Mouse (Mus musculus): ENCODE data around the gene Dapk2. TPM values are rescaled to one million over a fixed set of nuclear protein-coding genes. Genes with fewer than 3 reads are reported as not detected.
A peak's percentile ranks its signal among the peaks of the same experiment; 100 is the strongest.
"Not testable (repeated sequence)": the region's sequence is repeated elsewhere in the genome, so short reads cannot be mapped to it uniquely, and the experiment has no call there.

Dapk2 gene
- total RNA-seq, 2 experiments from 2014 or later = 0.87 to 0.94 TPM

DNA sequence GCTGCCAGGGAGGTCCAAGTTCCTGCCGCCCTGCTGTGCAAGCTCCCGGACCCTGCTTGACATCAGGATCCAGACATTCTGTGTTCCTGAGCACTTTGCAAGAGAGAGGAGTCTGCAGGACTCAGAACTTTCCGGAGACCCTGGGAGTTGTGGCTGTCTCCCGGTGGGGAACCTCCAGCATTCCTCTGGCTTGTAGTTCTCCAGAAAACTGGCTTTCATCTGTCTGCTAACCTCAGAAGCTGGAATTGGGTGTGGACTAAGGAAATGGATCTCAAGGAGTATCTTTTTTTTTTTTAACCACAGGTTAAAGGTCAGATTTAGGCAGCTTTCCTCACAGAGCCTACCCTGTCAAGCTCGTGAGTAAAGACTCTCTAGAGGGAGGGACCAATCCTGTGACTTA lies 113.7 kb downstream of the Dapk2 start:
- DNase-seq (ENCODE audit: low spot score in 2 of 2) = no peak

DNA sequence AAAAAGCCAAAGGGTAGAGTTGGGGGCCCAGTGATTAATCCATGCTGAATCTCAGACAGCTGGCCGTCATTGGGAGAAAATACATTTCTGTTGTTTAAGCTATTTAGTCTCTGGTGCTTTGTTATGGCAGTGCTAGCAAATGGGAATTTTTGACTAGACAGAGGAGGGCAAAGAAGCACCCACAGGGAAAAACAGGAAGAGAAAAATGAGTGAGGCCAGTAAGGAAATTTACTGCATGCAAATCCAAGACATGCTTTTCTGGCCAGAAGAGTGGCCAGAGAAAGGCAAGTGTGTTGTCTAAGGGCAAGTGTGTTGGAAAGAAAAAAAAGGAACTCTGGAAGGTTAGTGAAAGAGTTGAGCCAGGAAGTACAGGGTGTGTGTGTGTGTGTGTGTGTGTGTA lies 115.6 kb downstream of the Dapk2 start:
- no peak for DNase-seq (ENCODE audit: low spot score in 2 of 2)

DNA sequence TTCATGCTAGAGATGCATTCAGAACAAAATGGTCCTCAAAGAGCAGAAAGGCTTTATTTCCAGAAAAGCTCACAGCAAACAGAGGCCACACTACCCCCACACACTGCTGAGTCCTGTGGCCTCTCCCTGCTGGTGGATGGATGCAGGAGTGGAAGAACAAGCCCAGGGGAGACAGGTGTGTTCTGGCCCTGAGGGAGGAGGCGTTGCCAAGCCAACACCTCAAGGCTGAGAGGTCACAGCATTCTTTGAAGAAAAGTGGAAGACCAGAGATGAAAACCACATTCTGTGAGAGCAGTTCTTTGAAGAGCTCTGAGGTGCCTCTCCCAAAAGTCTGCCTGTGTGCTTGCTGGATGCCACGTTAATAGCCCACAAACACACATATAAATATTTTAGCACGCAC lies 116.6 kb downstream of the Dapk2 start:
- no peak for DNase-seq (ENCODE audit: low spot score in 2 of 2)

DNA sequence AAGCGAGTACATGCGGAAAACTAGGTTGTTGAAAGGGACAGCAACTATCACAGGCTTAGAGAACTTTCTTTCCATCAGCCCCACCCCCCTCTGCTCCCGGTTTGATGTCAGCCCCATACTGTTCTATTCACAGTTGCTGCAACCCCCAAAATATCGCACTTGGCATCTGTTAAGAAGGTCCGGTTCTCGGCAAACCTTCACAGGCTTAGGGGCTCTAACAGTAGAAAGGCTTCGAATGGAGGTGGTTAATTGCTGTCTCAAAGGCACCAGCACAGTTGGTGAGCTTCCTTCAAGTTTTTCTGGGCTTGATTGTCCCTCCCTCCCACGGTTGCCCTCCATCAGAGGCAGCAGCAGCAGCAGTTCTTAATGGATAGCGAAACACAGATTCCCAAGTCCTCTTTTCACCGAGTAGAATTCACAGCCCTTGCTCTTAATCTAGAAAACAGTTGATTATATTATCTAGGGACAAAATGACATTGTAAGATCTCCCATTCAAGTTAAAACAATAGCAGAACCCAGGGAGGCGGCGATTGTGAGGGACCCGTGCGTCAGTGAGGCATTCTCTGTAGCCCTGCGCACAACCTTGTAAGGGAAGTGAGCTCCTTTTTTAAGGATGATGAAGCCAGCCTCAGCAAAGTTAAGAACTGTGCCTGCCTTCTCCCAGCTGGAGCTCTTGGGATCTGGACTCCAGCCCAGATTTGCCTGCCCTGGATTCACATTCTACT lies 117.4 kb downstream of the Dapk2 start:
- DNase-seq (ENCODE audit: low spot score in 2 of 2) = peak; percentile 46 to 53

DNA sequence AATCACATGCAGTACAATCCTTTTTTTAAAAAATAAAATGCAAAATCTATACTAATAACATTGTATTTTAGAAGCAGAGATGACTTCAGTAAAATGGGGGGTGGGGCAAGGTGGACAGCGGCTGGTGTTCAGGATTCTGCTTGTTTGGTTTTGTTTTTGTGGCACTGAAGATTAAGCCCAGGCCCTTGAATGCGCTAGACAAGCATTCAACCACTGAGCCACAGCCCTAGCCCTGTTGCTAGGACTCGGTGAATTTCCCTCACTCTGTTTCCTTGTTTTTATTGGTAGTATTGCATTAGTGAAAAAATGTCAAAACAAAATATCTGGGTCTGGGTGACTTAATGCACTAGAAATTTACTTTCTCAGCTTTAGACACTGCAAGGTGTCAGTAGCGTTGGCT lies 118.0 kb downstream of the Dapk2 start:
- no peak for DNase-seq (ENCODE audit: low spot score in 2 of 2)

GRCm38 (mm10) chr9:66276697-66277385 lies 118.8 kb downstream of the Dapk2 start:
- DNase-seq (ENCODE audit: low spot score in 2 of 2) = no peak

- DNase-seq (ENCODE audit: low spot score in 2 of 2) = no peak
These were observed 121.6 kb downstream of the Dapk2 start for GRCm38 (mm10) chr9:66279647-66280046.

GRCm38 (mm10) chr9:66280496-66280895 lies 122.5 kb downstream of the Dapk2 start:
- no peak for DNase-seq (ENCODE audit: low spot score in 2 of 2)

GRCm38 (mm10) chr9:66281501-66281951 lies 123.5 kb downstream of the Dapk2 start:
- DNase-seq (ENCODE audit: low spot score in 2 of 2) = no peak

GRCm38 (mm10) chr9:66282582-66282981 lies 124.6 kb downstream of the Dapk2 start:
- no peak for DNase-seq (ENCODE audit: low spot score in 2 of 2)

DNA sequence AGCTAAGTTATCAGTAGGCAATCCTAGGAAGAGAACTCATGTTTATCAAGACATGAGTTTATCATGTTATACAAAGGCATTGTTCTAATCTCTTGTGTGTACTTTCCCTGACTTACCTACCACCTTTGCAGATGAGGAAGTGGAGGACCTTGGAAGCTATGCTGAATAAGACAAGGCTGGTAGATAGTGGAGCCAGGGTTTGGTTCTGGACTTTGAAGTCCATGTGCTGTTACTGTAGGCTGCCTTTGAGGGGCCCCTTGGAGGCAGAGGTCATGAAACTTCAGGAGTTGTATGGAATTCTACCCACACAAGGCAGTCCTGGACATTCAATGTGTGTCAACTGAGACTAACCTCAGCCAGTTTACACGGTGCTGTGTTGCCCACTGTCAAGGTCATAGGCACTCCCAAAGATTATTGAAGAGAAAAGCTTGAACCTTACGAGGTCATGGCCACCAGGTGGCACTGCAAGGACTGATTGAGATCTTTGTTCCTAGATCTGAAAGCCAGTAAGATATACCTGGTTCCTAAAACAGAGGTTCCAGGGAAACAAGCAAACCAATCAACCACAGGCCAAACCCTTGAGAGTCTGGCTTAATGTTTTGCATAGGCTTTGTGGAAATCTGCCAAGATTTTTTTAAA lies 125.7 kb downstream of the Dapk2 start:
- DNase-seq (ENCODE audit: low spot score in 2 of 2) = peak; percentile 72 to 75

DNA sequence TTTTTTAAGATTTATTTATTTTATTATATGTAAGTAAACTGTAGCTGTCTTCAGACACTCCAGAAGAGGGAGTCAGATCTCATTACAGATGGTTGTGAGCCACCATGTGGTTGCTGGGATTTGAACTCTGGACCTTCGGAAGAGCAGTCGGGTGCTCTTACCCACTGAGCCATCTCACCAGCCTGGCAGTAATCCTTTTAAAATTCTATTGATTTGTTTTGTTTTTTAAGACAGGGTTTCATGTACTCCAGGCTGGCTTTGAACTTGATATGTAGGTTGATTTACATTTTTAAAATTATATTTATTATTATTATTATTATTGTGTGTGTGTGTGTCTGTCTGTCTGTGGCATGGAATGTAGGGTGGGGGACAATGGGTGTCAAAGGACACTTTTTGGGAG lies 127.2 kb downstream of the Dapk2 start:
- not testable (repeated sequence) for DNase-seq (ENCODE audit: low spot score in 2 of 2)

GRCm38 (mm10) chr9:66285901-66286300 lies 127.9 kb downstream of the Dapk2 start:
- DNase-seq (ENCODE audit: low spot score in 2 of 2) = no peak

- no peak for DNase-seq (ENCODE audit: low spot score in 2 of 2)
These were observed 132.7 kb downstream of the Dapk2 start for GRCm38 (mm10) chr9:66290727-66291126.

DNA sequence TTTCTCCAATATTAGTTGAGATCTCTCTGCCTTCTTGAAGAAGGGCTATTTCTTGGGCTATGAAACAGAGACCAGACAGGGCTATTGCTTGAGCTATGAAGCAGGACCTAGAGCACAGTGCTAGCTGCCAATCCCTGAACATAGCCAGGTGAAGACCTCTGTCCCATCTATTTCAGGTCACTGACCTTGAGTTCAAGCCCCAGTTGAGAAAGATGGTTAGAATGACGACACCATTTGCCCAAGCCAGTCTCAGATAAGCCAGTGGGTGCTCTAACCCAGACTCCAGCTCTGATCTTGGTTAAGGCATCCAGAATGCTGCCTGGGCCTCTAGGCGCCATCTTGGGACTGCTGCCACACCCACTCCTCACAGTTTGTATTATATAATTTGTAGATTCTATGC lies 135.3 kb downstream of the Dapk2 start:
- DNase-seq (ENCODE audit: low spot score in 2 of 2) = no peak

DNA sequence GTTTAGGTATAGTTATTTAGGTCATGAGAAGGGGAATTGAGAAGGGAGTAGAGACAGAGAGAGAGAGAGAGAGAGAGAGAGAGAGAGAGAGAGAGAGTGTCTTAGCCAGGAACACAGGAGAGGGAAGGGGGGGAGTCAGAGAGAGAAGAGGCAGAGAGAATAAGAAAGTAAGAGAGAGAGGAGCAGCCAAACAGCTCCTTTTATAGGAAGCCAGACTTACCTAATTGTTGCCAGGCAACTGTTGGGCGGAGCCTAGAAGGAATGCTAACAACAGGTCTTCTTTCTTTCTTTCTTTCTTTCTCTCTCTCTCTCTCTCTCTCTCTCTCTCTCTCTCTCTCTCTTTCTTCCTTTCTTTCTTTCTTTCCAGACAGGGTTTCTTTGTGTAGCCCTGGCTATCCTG lies 136.2 kb downstream of the Dapk2 start:
- DNase-seq (ENCODE audit: low spot score in 2 of 2) = no peak

DNA sequence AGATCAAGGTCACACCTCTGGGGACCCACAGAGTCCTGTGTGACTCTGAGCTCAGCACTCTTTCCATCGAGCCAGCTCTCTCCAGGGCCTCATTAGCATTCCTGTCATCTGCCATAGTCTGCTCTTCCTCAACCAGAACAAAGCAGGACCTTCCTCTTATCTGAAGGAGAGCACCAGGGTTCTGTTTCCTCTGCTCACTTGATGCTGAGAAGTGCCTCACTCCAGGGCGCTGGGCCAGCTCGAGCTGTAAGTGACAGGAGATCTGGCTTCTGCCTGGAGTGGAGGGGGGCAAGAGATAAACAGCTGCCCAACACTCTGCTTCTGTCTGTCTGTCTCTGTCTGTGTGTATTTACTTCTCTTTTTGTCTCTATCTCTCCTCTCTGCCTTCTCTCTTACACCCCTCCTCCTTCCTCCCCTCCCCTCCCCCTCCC lies 137.0 kb downstream of the Dapk2 start:
- DNase-seq (ENCODE audit: low spot score in 2 of 2) = no peak

DNA sequence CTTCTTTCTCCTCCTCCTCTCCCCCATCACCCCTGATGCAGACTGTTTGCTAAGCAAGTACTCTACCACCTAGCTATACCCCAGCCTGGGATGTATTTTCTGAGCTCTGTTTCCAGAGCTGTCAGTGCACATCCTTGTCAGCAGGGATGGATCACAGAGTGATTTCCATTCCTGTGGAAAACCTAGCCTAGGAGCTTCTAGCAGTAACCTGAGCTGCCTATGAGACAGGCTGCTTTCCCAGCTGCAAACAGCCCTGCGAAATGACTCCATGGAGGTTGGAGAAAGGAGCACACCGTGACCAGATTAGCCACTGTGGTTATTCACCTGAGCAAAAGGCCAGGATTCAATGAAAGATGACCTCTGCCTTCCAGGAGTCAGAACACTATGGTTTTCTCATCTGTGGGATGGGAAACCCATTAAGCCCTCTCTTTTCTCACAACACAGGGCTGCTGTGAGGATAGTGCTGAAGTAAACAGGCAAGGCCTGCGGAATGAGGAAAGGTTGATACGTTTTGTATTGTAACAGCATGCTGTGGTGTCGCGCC lies 137.6 kb downstream of the Dapk2 start:
- no peak for DNase-seq (ENCODE audit: low spot score in 2 of 2)

DNA sequence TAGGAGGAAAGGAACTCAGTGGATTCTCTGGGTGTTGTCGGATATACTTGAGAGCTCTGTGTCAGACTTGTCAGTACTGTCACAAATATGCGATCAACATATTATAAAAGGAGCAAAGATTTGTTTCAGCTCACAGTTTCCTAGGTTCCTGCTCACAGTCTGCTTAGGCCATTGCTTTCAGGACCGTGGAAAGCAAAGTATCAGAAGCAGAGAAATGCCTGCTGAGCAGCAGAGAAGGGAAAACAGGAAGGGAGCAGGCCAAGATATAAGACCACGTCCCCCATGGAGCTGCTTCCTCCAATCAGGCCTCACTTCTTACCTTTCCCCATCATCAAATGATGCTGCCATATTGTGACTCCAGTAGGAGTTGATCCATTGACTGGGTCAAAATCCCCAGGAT lies 140.8 kb downstream of the Dapk2 start:
- no peak for DNase-seq (ENCODE audit: low spot score in 2 of 2)

DNA sequence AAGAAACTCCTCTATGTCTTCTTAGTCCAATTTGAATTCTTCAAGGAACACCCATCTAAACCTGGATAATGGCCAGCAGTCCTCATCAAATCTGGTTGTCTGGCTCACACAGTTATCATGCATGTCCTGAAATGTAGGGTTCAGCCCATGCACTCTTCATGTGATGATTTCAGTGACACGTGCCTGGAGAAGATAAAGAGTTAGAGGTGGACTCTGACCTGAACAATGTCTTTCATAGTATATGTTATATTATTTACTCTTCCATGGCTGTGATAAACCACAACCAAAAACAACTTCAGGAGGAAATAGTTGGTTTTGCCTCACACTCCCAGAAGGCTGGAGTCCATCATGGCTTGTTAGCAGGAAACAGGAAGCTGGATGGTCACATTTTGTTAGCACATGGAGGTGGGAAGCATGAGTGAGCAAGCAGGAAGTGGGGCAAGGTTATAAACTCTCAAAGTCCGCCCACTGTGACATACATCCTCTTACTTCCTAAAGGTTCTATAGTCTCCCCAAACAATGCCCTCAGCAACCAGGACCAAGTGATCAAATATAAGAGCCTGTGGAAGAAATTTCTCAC lies 142.5 kb downstream of the Dapk2 start:
- no peak for DNase-seq (ENCODE audit: low spot score in 2 of 2)

GRCm38 (mm10) chr9:66304320-66305090 lies 146.5 kb downstream of the Dapk2 start:
- DNase-seq (ENCODE audit: low spot score in 2 of 2) = no peak

All from layer of hippocampus, postnatal 10 days (tissue).